8 mouse cellular contexts compared by ENCODE assay signal in genomic region chr19:4624406-4625178, GRCm38 (mm10). TPM values are rescaled to one million over a fixed set of nuclear protein-coding genes. Genes with fewer than 3 reads are reported as not detected.
DNase-seq lines count a peak whose midpoint lies in the region; ATAC-seq and TF ChIP-seq lines count a peak whose summit lies in the region.

No protein-coding gene starts in this region.

- no peak for TF ChIP-seq CTCF in MEL (IDR thresholded peaks at IDR 0.05 in 2 of 3, conservative IDR thresholded peaks at IDR 0.05 in 1 of 3; ENCODE audit: control insufficient read depth in 1 of 3, insufficient read depth in 1 of 3, low read depth in 2 of 3, low read length in 3 of 3, poor library complexity in 1 of 3, severe bottlenecking in 1 of 3)

- H3K9ac ChIP-seq in MEL (ENCODE audit: control insufficient read depth, low read depth, low read length, poor library complexity, severe bottlenecking), result peak overlapping the region; percentile 59
- H3K9ac ChIP-seq in hindbrain, embryonic 11.5 days (ENCODE audit: low read depth, low read length), result peak overlapping the region; percentile 94

- H3K4me1 ChIP-seq in heart, embryonic 10.5 days, result peaks cover 27% of the 10 kb centered on the region
- peaks cover 0 to 13% of the 10 kb centered on the region in 2 experiments; a peak in 3 of 4 replicates for H3K4me1 ChIP-seq in MEL (ENCODE audit: control insufficient read depth in 1 of 2, insufficient read depth in 2 of 2, low read length in 2 of 2)
- peaks cover 10% of the 10 kb centered on the region; the same call in 1 of the 2 replicates for H3K4me1 ChIP-seq in hindbrain, embryonic 11.5 days (replicated peaks; ENCODE audit: control insufficient read depth, insufficient read depth, low read length)

- no peak for TF ChIP-seq EP300 in MEL (IDR thresholded peaks at IDR 0.05; ENCODE audit: low read depth in 1 of 2, low read length in 2 of 2)

- H3K36me3 ChIP-seq in heart, embryonic 10.5 days, result peaks cover 38% of the 10 kb centered on the region
- H3K36me3 ChIP-seq in MEL (ENCODE audit: control insufficient read depth in 1 of 2, insufficient read depth in 2 of 2, low read length in 2 of 2), result peaks cover 0 to 6% of the 10 kb centered on the region in 2 experiments; a peak in 2 of 4 replicates
- H3K36me3 ChIP-seq in hindbrain, embryonic 11.5 days (ENCODE audit: control insufficient read depth, insufficient read depth, low read length), result no peaks in the 10 kb centered on the region

- H3K27ac ChIP-seq in heart, embryonic 10.5 days, result peak overlapping the region; percentile 96
- H3K27ac ChIP-seq in MEL (ENCODE audit: control insufficient read depth, low read depth, low read length), result no peak overlapping the region
- H3K27ac ChIP-seq in hindbrain, embryonic 11.5 days (ENCODE audit: low read depth, low read length), result no peak overlapping the region; the same call in 1 of the 2 replicates

- peak; percentile 64 for DNase-seq in heart, embryonic 10.5 days (ENCODE audit: low spot score)
- no peak for DNase-seq in heart, postnatal 4 days
- no peak for DNase-seq in MEL (ENCODE audit: low read depth, low spot score)
- no peak for DNase-seq in hindbrain, embryonic 11.5 days (ENCODE audit: low spot score)
- no peak for DNase-seq in gastrocnemius, postnatal 4 days (ENCODE audit: low spot score in 2 of 2)
- DNase-seq in layer of hippocampus, postnatal 25 days (ENCODE audit: extremely low spot score in 1 of 2, low spot score in 1 of 2), result no peak
- no peak for DNase-seq in embryo, embryonic 11 days

- peaks cover 18% of the 10 kb centered on the region for H3K79me2 ChIP-seq in MEL (ENCODE audit: control insufficient read depth, insufficient read depth, low read length, poor library complexity)

- peak; percentile 7; the same call in 1 of the 2 replicates for ATAC-seq in hindbrain, embryonic 11.5 days (ENCODE audit: low FRiP score)
- peak; percentile 13 for ATAC-seq in megakaryocyte-erythroid progenitor cell, adult 5-6 weeks (replicated peaks; ENCODE audit: low FRiP score, low TSS enrichment, poor library complexity, severe bottlenecking)

- peak overlapping the region; percentile 86 for H3K4me2 ChIP-seq in hindbrain, embryonic 11.5 days (replicated peaks; ENCODE audit: low read depth, low read length)

- WGBS in heart, embryonic 10.5 days, result 35% methylated on average over 4 of the region's 4 CpGs
- WGBS in hindbrain, embryonic 11.5 days, result 35% methylated on average over 4 of the region's 4 CpGs

- no peak for TF ChIP-seq RAD21 in MEL (IDR thresholded peaks at IDR 0.05; ENCODE audit: low read depth, low read length)

- H3K9me3 ChIP-seq in heart, embryonic 10.5 days, result no peaks in the 10 kb centered on the region
- H3K9me3 ChIP-seq in MEL (replicated peaks; ENCODE audit: insufficient read depth, low read length), result no peaks in the 10 kb centered on the region
- H3K9me3 ChIP-seq in hindbrain, embryonic 11.5 days (ENCODE audit: control insufficient read depth, low read length), result no peaks in the 10 kb centered on the region

- no peak for TF ChIP-seq POLR2A in MEL (IDR thresholded peaks at IDR 0.05; ENCODE audit: control insufficient read depth in 1 of 2, insufficient read depth in 1 of 2, low read depth in 1 of 2, low read length in 2 of 2, poor library complexity in 1 of 2)

- no peaks in the 10 kb centered on the region for H3K27me3 ChIP-seq in heart, embryonic 10.5 days (ENCODE audit: insufficient read depth, poor library complexity, severe bottlenecking)
- no peaks in the 10 kb centered on the region for H3K27me3 ChIP-seq in MEL (ENCODE audit: control insufficient read depth in 1 of 2, insufficient read depth in 2 of 2, low read length in 2 of 2)
- no peaks in the 10 kb centered on the region for H3K27me3 ChIP-seq in hindbrain, embryonic 11.5 days (ENCODE audit: control insufficient read depth, insufficient read depth, low read length)

- H3K4me3 ChIP-seq in heart, embryonic 10.5 days, result peak overlapping the region; percentile 89
- H3K4me3 ChIP-seq in MEL (ENCODE audit: control insufficient read depth in 1 of 2, insufficient read depth in 1 of 2, low read depth in 2 of 2, low read length in 2 of 2), result peak overlapping the region; percentile 87 to 95
- H3K4me3 ChIP-seq in hindbrain, embryonic 11.5 days (ENCODE audit: low read depth, low read length), result peak overlapping the region; percentile 91

TF ChIP-seq in MEL, 35 proteins besides CTCF, POLR2A, EP300 and RAD21:
- no peak for TF ChIP-seq CHD2 (IDR thresholded peaks at IDR 0.05; ENCODE audit: low read length)
- TF ChIP-seq MAZ (IDR thresholded peaks at IDR 0.05; ENCODE audit: low read depth, low read length), result no peak
- TF ChIP-seq GABPA (IDR thresholded peaks at IDR 0.05; ENCODE audit: low read depth, low read length), result no peak
- no peak for TF ChIP-seq ZMIZ1 (IDR thresholded peaks at IDR 0.05; ENCODE audit: low read depth, low read length)
- TF ChIP-seq POLR2AphosphoS2 (IDR thresholded peaks at IDR 0.05; ENCODE audit: low read length), result no peak
- TF ChIP-seq MAX (IDR thresholded peaks at IDR 0.05; ENCODE audit: low read length), result no peak
- TF ChIP-seq POLR2AphosphoS5 (IDR thresholded peaks at IDR 0.05; ENCODE audit: borderline replicate concordance, low read depth, low read length), result no peak
- no peak for TF ChIP-seq ZKSCAN1 (IDR thresholded peaks at IDR 0.05; ENCODE audit: low read depth, low read length)
- TF ChIP-seq MYB (IDR thresholded peaks at IDR 0.05; ENCODE audit: low read depth, low read length), result no peak
- TF ChIP-seq GATA1 (IDR thresholded peaks at IDR 0.05; ENCODE audit: low read depth, low read length), result no peak
- no peak for TF ChIP-seq ZC3H11A (IDR thresholded peaks at IDR 0.05; ENCODE audit: low read depth, low read length)

RNA-seq across cellular contexts. Expression of gene Rce1, which starts 0.8 kb away (rescaled TPM):
- 53.1 and 61.9 TPM in 2 replicates for polyA plus RNA-seq in heart, embryonic 10.5 days (2016; fragmentation: Nextera tagmentation; extraction: Ambion mirVana)
- 10 to 100 TPM; 16.1 to 18.0 TPM for total RNA-seq in heart, postnatal 4 days (2021)
- 37.1 and 43.1 TPM in 2 replicates for total RNA-seq in MEL (2012; rRNA removed)
- 10 to 100 TPM in 1 of 2 experiments, not detected in 1; 67.8 TPM for polyA plus RNA-seq in MEL (2012; ENCODE audit: insufficient read depth in 1 of 2, insufficient read length in 2 of 2, low read depth in 1 of 2, low replicate concordance in 2 of 2, missing spikeins in 1 of 2)
- polyA plus RNA-seq in hindbrain, embryonic 11.5 days (2014; fragmentation: Nextera tagmentation; extraction: Ambion mirVana), result 59.8 and 64.4 TPM in 2 replicates
- 23.0 and 38.5 TPM in 2 replicates for total RNA-seq in megakaryocyte-erythroid progenitor cell, adult 5-6 weeks (2014; fragmentation: Nextera tagmentation)
- 14.6 and 26.0 TPM in 2 replicates for total RNA-seq in megakaryocyte-erythroid progenitor cell, adult 5-6 weeks (2017)
- 10 to 100 TPM; 14.3 to 15.8 TPM for total RNA-seq in gastrocnemius, postnatal 4 days (2021)
- total RNA-seq in layer of hippocampus, postnatal 25 days (2021), result 10 to 100 TPM; 21.4 to 24.2 TPM

RNA-seq across cellular contexts. Expression of gene Lrfn4, which starts 9.1 kb away (rescaled TPM):
- polyA plus RNA-seq in heart, embryonic 10.5 days (2016; fragmentation: Nextera tagmentation; extraction: Ambion mirVana), result 4.4 and 7.2 TPM in 2 replicates
- total RNA-seq in heart, postnatal 4 days (2021), result 10 to 100 TPM; 19.1 to 20.5 TPM
- 11.5 and 14.0 TPM in 2 replicates for total RNA-seq in MEL (2012; rRNA removed)
- polyA plus RNA-seq in MEL (2012; ENCODE audit: insufficient read depth in 1 of 2, insufficient read length in 2 of 2, low read depth in 1 of 2, low replicate concordance in 2 of 2, missing spikeins in 1 of 2), result 10 to 100 TPM in 1 of 2 experiments, not detected in 1; 17.5 TPM
- polyA plus RNA-seq in hindbrain, embryonic 11.5 days (2014; fragmentation: Nextera tagmentation; extraction: Ambion mirVana), result 7.7 and 9.0 TPM in 2 replicates
- 0.92 and 2.6 TPM in 2 replicates for total RNA-seq in megakaryocyte-erythroid progenitor cell, adult 5-6 weeks (2014; fragmentation: Nextera tagmentation)
- 1.1 and 2.4 TPM in 2 replicates for total RNA-seq in megakaryocyte-erythroid progenitor cell, adult 5-6 weeks (2017)
- 10 to 100 TPM; 11.4 to 13.0 TPM for total RNA-seq in gastrocnemius, postnatal 4 days (2021)
- 10 to 100 TPM; 40.9 to 41.6 TPM for total RNA-seq in layer of hippocampus, postnatal 25 days (2021)
